Mouse (Mus musculus) left cerebral cortex, adult 11 months (tissue): ENCODE measurements at regions not wholly inside any gene's neighbourhood (a gene's known extent, or its start where the extent isn't known, plus 50 kb on each side); places are given as distances from the start of the nearest gene placed in this dataset.

ENCODE experiments used
- DNase-seq: peaks from one replicate; pipeline ENCODE4 v3.0.0; 2022; ENCODE audit warnings: low spot score

DNA sequence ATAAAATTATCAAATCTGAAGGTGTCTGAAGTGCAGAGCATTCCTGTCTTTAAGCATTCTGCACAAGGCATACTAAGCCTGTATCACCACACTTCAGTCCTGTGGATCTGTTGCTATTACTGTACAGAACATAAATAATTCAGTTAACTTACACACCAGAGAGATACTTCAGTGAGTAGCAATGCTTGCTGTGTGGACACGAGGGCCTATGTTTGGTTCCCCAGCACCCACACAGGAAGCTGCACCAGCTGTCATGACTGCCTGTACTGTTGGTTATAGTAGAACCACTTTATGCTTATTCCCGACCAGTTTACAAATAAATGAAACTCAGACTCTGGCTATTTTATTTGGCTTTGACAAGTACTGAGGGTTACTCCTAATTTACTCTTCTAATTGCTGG is 271.7 kb downstream of the Slc30a10 start:
- peak; percentile 24 for DNase-seq

DNA sequence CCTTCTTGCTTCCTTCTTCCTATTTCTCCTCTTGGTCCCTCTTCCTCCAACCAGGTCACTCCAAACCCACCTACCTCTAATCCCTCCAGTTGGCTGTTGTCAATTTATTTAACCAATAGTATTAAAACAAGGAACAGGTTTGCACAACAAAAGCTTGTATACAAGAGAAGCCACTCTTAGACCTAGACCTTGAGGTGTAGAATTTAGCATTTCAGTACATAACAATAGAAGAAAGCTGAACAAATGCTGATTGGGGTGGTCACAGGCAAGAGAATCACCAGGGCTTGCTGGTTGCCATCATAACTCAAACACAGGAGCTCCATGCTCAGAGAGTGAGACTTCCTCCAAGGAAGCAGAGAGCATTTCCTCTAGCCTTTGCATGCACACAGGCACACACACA is 272.2 kb downstream of the Slc30a10 start:
- DNase-seq = no peak

DNA sequence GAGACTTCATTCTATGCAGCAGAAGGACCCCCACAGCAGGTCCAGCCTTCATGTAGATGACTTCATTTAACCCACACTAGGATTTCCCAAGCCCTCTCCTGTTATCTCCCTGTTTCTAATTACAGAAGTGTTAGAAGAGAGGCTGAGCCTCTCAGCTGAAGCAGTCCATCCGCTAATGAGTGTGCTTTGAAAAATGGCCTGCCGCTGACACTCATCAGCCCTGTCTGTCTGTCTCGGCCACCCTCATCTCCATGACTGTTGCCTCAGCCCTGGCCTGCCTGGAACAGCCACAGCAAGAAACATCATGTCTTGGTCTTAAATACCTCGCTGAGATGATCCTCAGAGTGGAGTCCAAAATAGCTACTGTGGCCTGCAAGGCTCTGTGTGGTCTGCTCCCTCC is 273.1 kb downstream of the Slc30a10 start:
- no peak for DNase-seq

DNA sequence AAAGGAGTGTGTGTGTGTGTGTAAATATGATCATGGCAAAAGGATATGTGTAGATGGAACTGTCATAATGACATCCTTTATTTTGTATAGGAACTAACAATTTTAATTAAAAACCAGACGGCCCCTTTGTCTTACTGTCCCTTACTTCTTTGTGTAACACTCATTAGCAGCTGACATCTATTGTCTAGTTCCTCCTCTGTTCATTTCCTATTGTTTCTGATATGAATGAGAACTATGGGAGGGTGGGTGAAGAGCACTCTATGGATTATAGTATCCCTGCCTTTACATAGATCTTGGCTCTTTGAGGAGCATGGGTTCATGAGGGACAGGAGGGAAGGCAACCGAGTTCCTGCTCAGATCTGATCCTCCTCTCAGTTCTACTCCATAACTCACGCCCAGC is 273.8 kb downstream of the Slc30a10 start:
- DNase-seq = no peak

DNA sequence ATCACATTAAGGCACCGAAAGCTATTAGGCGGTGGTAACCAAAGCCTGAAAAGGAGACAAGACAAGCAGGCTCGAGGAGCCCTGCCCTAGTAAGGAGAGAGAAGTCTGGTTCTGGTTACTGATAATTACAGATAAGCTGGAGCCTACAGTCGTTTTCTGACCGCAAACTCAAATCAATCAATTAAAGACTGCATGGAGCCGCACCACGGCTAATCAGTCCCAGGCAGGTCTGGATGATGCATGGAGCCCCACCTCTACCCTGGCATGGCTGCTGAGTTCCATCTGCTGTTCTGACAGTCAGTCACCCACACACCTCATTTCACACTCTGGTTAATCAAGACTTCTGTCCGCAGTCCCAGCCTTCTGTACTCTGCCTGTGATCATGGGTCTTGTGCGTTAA is 276.4 kb downstream of the Slc30a10 start:
- no peak for DNase-seq

DNA sequence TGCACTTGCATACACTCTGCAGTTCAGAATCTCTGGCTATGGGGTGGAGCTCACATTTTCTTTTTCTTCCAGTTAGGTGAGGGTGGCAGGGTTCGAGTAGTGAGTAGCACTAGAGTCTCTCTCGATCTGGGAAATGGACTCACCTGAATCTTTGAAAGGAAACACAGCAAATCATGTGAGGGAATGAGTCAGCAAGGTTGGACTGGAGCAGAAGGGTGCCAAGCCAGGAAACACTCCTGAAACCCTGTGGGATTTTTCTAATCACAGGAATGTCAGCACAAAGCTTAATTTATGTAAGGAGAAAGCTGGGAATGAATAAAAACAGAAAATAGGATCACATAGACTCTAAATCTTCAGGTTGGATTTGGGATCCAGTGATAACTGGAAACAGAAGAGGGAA is 282.1 kb downstream of the Slc30a10 start:
- DNase-seq = no peak

DNA sequence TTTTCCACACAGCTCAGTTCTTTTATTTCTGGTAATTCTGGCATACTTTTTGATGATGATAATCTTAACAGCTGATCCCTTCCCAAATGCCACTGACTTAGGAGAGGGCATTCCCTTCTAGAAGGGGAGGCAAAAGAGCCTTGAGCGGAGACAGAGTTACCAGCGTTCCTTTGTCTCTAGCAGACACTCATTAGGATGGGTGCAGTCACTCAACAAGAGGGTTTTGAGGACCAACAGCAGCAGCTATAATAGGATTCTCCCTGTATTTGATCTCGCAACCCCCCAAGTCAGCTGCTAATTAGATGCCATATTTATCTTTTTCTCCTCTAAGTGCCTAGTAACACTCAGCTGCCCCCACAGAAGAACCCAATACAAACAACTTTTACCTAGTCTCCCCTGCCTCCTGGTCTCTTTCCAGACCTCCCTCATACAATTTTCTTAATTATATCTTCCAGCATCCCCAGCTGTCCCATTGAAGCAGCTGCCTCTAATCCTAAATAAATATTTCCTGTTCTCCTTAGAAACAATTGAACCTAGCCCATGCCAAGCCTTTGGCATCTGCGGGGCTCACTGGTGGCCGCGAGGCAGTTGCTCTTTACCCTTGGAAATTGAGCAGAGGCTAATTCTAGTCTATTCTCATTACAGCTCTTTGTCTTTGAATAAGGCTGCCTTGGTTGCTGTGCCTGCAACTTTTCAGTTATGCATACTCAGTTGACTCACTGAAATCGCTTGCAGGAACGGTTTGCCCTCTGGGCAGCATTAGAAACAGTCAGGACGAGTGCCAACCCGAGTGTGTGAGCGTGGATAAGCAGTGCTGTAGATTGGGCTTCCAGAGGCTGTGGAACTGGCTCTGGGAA is 286.6 kb downstream of the Slc30a10 start:
- DNase-seq = no peak

DNA sequence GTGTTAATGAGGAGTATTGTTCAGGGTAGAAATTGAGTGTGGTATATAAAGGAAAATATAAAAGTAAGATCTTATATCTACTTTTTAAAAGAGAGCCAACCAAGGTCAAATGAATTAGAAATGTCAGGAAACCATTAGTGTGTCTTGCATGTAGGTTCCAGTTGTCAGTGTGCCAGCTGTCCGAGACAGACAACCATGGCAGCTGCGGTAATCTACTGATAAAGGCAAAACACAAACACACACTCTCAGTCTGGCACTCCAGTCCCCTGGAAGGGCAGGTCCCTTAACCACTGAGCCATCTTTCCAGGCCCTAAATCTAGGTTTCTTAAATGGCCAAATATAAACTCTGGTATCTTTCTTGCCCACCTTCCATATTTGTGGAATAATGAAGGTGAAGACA is 294.6 kb downstream of the Slc30a10 start:
- no peak for DNase-seq

DNA sequence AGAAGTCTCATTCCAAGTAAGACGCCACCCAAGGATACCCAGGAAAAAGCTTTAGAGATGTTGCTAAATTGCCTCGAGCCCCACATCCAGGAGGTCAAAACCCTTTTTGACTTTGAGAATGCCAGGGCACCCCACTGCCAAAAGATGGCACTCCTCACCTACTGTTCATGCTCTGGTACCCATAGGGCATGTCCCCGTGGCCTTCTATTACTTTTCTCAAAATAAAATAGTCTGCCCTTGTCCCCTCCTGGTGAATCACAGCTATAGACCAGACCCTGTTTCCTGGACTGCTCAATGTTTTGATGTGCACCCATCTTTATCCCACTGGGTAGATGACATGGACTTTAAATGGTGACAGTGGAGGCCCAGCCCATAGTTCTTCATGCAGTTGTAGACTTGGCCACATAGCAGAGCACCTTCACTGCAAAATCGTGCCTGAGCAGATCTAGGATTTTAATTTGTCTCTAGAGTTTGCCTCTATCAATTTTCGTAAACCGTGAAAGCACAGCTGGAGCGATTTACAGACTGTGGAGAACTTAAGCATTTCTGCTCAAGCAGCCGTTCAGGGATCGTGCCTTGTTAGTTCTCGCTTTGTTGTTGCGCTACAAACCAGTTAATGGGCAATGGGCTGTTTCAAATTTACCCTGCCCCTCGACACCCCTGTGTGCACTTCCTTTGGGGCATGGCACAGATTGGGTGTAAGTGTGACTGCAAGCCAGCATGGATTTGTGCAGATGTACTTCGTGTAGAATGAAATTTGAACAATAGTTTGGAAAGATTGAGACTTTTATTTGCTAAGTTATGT is 300.0 kb downstream of the Slc30a10 start:
- DNase-seq = no peak

DNA sequence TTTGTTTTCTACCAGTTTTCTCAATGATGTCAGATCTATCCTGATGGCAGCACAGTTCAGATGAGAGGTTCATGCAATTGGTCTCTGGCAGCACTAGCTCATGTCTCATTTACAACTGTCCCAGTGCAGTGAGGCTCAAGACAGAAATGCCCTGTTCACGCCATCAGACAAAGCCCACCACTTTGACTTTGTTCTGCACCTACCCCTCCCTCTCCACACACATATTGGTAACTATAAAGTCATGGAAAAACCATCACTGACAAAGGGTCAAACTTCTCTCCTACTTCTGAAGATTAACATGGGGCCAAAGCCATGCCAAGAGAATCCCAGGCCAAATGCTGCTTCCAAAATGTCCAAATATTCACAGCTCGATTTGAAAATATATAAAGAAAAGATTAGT is 302.7 kb downstream of the Slc30a10 start:
- no peak for DNase-seq

DNA sequence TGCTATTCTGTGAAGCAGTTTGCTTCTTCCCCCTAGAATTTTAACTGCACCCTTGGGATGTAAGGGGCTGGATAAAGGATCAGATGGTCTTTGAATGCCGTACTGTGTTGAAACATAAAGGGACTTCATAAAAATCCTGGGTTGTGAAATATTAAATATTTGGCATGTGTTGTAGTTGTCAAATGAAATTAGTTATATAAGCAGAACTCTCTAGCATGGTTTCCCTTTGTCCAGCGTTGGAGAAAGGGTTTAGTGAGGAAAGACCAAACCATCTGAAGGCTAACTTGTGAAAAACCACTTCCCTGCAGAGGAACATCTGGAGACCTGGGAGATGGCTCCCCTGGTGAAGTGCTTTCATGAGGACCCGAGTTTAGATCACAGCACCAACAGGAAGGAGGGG is 319.6 kb downstream of the Slc30a10 start:
- DNase-seq = no peak

DNA sequence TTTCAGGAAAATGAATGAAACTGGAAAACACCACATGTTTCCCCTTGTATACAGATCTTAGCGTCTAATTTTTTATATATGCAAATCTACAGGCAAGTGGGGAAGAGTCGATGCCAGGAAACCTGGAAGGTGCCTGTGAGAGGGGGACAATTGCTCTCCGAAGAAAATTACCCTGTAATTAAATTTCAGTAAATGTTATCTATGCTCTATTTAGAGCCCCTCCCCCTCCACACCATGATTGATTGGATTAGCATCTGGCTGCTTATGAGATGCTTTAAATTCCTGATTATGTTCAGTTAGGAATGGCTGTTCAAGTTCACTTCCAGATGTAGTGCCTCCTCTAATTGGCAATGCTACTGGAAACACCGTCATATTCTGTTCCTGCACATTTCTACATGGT is 325.0 kb downstream of the Slc30a10 start:
- no peak for DNase-seq

DNA sequence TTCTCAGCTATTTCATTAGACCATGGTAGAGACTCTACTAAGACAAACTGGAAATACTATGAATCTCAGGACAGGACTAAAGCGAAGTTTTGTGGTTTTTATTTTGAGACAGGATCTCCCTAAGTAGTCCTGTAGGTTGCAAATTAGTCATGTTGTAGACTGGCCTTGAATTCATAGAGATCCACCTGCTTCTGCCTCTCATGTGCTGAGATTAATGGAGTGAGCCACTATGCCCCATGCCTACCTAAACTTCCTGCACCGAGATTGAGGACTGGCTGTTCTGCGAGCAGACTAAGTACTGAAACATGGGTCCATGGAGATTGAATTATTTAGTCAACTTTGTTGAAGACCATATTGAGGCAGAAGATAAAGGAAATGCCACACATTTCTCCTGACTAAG is 315.0 kb downstream of the Lyplal1 start:
- DNase-seq = no peak

DNA sequence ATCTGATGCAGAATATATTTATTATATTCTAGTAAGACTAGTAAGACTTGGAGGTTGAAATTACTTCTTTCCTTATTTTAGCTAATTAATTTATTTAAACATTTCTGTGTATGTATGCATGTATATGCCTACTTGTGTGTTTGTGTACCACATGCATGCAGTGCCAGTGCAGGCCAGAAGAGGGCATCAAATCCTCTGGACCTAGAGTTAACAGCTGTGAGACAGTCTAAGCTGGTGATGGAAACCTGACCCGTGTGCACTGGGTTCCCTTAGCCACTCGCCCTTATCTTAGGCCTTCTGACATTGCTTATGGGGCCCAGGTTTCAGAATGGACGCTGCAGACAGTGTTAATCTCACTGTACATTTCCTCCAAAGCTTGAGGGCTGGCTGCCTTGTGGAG is 302.2 kb downstream of the Lyplal1 start:
- no peak for DNase-seq

DNA sequence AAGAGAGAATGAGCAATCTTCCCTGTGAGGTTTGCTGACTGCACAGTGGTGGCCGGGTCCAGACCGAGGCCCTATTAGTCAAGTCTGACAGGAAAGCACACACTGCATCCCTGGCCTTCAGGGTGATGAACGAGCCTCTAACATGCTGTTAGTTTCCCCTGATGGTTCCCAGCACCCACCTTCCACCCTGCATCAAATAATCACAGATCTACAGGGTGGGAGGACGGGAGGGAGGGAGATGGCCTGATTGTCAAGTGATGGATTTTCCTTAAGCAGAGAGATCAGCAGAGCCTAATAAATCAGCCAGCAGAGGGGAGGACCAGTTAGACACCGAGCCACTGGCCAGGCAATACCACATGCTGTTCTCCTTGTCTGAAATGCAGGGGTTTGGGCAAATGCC is 298.1 kb downstream of the Lyplal1 start:
- DNase-seq = no peak

DNA sequence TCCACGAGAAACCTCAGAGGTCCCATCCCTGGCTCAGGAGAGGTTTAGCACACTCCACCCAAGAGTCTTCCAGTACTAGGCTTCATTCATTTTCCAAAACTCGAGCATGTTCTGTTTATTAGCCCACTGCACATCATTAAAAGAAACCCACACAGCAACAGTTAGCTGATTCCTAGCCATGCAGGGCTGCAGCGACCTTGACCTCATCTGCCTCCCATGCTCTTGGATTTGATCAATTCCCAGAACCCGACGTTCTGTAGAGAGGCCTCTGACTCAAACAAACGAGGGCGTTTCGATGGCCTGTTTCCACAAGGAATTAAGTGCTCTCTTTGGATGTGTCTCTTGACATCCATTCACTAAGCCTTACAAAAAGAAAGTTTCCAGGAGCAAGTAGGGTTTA is 294.9 kb downstream of the Lyplal1 start:
- no peak for DNase-seq

DNA sequence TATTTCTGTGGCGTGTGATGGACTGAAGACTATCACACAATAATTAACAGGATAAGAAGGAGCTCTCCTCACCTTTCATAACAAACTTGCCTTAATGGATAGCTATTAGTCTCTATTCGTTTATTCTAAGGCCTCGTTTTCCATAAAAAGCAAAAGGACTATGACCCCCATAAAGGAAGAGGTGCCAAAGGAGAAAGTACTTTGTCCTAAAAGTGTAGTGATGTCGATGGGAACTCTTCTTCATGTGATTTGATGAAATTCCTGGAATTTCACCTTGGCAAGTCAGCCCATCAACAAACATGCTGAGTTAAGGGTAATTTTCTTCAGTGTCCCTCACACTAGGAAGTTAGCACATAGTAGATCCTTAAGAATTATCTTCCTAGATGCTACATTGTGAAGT is 293.9 kb downstream of the Lyplal1 start:
- no peak for DNase-seq

DNA sequence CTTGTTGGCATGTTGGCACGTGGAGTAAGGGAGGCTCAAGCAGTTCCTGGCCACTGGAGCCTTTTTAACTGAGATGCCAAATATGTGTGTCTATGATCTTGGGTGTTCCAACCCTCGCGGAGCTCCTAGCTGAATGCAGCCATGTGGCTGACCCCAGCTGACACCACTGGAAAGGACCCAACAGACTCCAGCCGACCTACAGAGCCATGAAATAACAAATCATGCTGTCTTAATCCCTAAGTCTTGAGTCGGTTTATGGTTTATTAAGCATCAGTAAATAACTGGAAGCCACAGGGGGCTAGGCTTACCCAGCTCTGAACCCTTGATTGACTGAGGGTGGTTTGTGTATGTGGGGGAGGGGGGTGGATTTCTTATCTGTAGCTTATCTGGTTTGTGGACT is 293.2 kb downstream of the Lyplal1 start:
- no peak for DNase-seq

DNA sequence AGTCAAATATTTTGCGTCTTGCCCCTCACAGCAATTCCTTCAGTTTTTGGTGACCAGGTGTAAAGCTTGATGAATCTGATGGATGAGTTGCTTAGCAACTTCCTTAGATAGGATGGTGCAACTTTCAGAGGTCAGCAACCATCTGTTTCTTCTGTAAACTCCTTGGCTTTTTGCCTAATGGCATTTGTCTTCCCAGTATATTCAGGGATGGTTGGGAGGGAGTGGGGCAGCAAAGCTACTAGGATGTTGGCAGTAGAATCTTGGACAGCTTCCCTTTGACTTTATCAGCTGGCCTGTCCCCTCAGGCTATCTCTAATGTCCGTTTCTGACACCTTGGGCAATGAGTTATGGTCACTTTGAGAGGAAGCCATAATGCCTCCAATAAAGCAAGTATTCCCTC is 289.1 kb downstream of the Lyplal1 start:
- no peak for DNase-seq

DNA sequence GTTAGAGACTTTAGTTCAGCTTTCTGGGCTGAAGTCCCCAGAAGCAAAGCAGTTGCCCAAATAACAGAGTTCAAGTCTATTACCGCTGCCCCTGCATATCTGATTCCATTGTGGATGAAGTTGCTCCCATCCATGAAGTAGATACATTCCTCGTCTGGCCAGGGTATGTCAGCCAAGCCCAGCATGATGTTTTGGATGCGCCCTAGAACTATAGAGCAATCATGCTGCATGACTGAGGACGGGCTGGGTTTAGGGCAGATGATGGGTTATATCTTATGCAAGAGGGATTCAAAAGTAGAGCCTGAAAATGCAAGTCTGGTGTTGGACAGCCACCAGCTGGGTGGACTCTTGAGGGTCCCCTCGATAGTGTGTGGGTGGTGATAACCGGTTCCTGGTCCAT is 288.6 kb downstream of the Lyplal1 start:
- DNase-seq = no peak

DNA sequence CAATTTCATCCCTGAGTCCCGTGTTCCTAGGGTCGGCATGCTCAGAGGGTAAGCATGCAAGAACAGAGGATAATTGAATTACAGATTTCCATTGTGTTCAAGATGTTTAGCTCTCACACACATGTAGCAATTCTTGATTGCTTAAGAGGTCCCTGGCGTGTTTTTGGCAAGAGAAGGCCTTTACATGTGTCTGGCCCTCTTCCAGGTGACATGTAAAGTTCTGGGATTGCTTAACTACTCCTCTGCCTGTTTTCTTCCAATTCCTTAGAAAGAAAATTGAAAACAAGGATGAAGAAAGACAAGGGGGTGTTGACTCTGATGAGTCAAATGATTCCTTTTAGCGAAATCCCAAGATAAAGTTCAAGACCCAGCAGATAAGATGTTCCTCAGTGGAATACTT is 285.1 kb downstream of the Lyplal1 start:
- DNase-seq = no peak

DNA sequence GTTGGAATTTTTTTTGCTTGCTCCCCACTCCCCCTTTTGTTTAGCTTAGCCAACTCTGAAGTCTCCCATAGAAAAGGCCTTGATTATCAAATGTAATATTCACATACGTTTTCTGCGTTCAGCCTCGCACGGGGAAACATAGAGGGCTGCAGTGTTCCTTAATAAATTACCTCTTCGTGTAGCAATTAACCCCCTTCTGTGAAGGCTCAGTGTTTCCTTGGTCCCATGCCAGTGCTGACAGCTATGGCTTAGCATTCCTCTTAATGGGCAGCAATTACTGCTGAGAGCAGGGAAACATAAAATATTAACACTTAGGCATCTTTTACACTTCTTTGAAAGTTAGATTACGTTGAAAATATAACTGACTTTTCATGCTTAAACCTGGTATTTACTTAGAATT is 282.9 kb downstream of the Lyplal1 start:
- DNase-seq = no peak

DNA sequence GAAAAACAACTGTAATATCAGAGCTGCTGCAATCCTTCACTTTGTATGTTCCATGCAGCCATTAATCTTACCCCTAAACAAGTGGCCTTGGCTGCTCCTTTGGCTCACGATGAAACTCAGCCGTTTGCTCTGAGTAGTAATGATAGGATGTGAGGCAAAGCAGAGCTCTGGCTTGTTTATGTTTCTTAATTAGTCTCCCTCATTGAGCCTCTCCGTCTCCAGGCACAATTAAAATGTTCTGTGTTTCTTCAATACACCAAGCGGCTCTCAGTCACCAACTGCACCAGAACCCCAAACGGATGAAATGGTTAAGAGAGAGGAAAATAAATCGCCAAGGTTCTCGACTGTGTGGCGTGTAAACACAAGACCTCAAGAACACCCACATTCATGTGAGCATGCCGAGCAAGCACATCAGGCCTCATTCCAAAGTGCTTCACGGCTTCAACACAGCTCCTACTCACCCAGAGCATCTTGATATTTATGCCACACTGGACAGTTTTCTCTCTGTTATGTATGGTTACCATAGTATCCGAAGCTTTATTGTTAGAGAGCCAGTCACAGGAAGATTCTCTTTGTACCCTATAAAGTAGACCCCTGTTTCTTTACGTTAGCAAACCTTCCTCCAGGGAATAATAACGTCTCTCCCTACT is 280.4 kb downstream of the Lyplal1 start:
- no peak for DNase-seq
